Mouse (Mus musculus) left cerebral cortex, adult 18-20 months (tissue): Measurements from ENCODE around the gene Slc25a45. TPM values are rescaled to one million over a fixed set of nuclear protein-coding genes. Genes with fewer than 3 reads are reported as not detected.
"Not testable (repeated sequence)": the region's sequence is repeated elsewhere in the genome, so short reads cannot be mapped to it uniquely, and the experiment has no call there.

Experiments used
- DNase-seq, 2 experiments: peaks; one replicate each; pipeline ENCODE4 v3.0.0; 2021 to 2022; ENCODE audit warnings: low spot score in 2 of 2, mixed read lengths in 1 of 2
- total RNA-seq, 2 experiments: library from RNA; stranded (reverse); gene quantifications; 2 replicates each; pipeline ENCODE4 v1.2.3; 2021

Gene Slc25a45
- total RNA-seq, 2 experiments from 2014 or later = 2.3 to 3.2 TPM

DNA sequence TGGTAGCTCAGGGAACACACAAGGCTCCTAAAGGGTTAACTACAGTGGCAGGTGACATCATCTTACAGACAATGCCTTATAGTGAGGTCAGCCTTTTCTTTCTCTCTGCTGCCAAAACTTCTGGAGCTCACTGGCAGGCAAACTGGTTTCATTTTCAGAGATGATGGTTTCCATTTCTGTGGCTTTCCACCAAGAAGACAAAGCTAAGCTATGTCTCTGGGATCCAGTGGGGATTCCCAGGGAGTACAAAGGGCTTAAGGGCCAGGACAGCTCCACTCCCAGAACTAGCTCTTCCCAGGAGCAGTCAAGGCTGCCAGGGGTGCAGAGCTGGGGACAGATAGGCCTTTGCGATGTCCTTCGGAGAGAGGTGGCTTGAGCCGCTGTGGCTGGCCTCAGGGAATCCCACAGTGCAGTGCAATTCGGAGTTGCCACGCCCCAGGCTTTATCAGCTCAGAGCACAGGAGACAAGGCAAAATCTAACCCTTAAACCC is 26.1 kb upstream of the Slc25a45 start:
- no peak for DNase-seq

DNA sequence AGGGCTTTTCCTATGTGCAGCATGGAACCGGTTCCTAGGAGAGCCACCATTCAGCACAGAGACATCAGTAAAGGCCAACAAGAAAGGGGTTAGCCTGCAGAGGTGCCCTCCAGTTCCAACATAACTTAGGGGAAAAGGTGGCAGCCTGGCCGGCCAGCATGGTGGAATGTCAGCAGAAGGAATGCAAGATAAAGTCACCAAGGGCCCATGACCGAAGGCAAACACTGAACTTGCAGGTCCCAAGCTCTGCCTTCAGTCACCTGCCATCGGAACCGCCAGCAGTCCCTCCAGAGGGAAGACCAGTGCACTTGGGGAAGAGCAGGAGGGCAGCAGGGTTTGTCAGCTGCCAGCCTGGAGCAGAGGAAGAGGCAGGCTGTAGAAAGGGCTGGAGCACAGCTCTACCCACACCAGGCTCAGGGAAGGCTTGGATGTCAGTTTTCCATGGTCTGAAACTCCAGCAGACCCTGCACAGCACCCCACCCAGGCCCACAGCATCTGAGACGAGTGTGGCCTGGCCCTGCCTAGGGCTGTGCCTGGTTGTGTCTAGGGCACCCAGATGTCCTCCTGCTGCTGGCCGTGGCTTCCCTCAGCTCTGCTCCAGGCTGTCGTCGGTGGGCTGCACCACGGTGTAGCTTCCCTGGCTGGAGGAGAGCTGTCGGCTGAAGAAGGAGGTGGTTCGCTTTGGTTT is 25.4 kb upstream of the Slc25a45 start:
- no peak for DNase-seq

DNA sequence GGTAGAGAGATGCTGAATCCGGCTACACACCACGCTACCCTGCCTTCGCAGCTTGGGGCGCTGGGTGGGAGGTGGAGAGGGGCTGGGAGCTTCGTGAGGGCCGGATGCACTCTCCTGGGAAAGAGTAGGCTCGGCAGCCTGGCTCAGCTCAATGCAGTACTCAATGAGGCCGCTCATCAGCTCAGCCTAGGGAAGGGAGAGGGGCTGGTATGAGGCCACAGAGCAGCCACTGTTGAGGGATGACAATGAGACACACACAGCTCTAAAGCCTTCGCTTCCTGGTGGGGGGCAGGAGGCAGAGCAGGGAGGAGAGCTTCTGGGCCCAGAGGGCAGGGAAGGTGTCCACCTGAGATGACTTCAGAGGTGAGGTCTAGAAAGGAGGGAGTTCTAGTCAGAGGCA is 21.0 kb upstream of the Slc25a45 start:
- DNase-seq = no peak

DNA sequence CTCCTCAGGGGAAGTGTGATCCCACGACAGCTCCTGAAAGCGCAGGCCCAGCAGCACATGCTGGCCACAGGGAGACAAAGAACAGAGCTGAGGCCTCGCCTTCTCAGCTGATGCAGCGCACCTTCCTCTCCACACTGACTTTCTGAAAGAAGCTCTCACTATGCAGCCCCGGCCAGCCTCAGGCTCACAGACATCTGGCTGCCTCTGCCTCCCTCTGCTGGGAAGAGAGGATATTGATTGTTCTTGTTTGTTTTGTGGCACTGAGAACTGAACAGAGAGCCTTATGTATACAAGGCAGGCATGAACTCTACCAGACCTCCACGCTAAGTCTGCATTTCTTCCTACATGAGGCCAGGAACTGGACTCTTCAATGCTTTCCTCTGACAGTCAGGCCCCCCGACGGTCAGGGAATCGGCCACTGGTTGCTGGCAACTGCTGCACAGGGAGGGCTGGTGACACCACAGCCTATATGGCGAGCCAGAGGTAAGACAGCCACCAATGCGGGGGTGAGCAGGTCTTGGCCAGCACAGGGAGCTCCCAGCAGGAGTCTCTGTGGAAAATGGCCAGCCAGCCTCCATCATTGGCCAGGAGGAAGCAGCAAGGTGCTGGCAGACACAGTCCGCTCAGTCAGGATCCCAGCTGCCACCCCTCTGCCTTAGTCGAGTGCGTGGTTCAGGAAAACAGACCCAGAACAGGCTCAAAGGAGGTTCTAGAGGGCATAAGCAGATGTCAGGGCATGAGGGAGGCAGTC is 15.1 kb upstream of the Slc25a45 start:
- no peak for DNase-seq

DNA sequence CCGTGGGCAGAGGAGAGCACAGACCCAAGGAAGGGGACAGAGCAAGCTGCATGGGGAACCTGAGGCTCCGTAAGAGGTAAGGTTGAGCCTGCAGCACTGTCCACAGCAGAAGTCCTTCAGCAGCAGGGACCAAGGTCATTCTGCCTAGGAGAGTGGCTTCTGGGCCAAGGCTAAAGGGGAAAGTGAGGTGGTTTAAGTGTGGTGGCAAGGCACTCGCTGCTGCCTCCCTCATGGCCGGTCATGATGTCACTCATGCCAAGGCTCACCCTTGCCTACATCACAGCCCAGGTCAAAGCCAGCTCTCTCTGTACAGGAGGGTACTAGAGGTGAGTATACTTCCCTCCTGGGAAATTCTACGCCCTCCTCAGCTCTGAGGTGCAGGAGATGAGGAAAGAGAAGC is 13.8 kb upstream of the Slc25a45 start:
- no peak for DNase-seq

DNA sequence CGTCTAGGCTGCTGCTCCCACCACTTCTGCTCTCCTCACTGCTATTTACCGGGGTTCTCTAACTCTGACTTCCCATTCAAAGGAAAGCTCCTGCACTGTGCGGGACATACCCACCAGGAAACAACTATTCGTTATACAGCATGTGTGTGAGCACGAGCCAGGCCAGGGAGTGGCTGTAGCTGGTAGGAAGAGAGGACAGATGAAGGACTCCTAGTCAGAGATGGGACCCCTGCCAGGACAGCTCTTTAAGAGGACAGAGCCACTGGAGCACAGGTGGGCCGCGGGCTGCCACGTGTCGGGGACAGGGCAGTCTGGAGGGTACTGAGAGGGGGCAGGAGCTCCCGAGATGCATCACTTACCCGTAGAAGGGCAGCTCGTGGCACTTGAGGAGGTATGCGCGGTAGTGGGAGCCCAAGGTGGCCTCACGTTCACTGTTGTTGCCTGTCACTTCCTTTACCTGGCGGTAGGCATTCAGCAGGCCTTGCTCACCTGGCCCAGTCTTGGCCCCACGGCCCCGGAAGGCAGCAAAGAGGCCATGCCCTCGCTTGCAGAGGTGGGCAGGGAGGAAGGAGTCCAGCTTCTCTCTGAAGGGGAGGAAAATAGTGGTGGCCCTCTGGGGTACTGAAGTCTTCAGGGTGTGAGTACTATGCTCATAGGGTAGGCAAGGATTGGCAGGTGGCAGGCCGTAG is 12.8 kb upstream of the Slc25a45 start:
- no peak for DNase-seq

DNA sequence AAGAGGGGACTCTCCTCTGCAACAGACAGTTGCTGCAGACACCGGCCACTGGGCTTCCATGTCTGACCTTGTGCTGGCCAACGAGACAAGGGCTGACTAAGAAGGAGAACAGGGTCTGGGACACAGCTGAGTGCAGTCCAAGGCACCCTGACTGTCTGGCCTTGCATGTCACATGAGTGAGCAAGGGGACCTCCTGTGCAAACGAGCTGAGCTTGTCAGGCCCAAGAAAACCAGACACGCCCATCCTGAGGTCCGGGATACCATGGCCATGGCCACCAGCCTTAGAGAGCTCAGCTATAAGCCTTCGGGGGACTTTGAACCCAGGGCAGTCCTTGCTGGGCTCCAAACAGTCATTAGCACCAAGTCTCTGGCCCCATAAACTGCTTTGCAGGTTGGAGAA is 9.5 kb upstream of the Slc25a45 start:
- no peak for DNase-seq

DNA sequence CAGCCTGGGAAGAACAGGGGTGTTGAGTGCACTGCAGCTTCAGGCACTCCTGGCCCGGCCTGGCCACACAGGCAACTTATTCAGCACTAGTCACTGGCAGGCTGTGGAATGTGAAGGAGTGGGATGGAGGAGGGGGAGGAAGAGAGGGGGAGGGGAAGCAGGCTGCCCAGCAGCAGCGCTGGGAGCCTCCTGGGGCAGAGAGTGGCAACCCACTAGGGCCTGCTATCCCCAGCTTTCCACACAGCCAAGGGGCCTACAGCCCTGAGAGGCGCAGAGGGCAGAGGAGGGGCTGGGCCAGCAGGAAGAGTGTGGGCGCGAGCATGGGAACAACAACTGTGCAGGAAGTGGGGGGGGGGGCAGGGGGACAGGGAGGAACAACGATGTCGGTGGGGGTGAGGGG is 6.3 kb upstream of the Slc25a45 start:
- no peak for DNase-seq

DNA sequence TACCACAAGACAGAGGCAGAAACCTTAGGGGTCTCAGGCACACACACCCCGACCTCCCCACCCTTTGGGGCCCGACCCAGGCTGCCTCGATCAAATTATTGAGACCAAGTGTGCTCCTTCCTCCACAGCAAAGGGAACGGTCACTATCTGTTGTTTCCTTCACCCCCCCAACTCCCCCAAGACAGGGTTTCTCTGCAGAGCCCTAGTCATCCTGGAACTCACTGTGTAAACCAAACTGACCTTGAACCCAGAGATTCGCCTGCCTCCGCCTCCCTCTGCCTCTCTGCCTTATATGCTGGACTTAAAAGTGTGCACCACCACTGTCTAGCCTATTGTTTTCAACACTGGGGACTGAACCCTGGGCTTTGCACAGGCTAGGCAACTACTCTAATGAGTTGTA is 5.9 kb upstream of the Slc25a45 start:
- DNase-seq = no peak

DNA sequence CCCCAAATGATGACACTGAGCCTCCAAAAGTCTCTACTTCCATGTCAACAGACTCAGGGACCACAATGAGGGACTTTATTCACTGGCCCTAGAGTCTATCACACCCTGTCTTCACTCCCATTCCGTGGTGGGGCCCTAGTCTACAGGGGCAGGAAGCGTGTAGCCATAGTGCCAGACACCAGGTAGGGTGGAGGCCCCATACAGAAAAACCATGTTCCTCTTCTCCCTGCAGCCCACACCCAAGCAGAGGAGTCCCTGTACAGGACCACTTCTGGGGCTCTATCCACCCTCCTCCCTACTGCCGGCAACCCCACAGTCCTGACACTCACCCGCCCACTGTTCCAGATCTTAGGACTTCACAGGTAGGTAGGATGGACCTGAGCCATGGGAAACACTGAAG is 5.1 kb upstream of the Slc25a45 start:
- DNase-seq = no peak

DNA sequence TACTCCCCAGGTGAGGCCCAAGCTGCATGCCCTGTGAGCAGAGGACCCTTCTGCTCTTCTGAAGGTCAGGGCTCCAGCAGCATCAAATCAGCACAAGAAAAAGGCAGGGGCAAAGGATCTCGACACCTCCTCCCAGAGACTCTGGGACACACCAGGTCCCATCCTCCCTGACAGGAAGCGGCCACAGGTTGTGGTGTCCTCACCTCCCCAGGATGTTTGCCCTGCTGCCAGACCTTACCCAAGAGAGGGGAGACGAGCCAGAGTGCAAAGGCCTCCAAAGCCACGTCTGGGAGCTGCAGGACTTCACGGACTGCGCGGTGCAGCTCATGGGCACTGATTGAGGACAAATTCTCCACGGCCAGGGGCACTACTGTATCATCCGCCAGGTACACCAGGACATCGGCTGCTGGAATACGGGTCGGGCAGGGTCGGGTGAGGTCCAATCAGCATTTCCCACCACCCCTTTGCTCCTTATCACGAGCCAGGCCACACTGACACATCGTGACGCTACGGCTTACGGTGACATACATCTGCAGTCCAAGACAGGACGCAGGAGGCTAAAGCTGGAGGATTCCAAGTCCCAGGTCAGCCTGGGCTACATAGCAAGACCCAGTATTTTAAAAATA is 4.6 kb upstream of the Slc25a45 start:
- no peak for DNase-seq

DNA sequence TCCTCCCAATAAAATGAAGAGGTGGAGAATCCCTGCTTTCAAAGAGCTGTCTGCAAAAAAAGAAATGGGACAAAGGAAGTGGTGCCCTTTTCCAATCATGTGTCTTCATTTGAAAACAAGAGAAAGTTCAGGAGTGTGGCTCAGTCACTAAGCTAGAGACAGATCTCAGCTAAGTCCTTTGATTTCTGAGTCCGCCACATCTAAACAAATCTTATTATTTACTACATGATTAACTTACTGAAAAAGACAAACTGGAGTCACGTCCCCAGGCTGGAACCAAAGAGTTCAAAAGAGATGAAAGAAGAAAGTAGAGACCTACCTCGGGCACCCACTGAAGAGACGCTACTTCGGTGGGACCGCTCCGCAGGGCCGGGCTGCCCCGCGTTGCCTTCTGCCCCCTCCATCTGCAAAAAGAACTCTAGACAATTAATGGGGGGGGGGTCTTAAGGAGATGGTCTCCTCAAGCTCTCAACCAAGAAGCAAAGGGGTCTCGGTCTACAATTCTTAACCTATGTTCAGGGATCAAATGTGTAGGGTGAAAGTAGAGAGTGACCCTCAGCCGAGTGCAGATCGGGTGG is 3.1 kb upstream of the Slc25a45 start:
- no peak for DNase-seq

DNA sequence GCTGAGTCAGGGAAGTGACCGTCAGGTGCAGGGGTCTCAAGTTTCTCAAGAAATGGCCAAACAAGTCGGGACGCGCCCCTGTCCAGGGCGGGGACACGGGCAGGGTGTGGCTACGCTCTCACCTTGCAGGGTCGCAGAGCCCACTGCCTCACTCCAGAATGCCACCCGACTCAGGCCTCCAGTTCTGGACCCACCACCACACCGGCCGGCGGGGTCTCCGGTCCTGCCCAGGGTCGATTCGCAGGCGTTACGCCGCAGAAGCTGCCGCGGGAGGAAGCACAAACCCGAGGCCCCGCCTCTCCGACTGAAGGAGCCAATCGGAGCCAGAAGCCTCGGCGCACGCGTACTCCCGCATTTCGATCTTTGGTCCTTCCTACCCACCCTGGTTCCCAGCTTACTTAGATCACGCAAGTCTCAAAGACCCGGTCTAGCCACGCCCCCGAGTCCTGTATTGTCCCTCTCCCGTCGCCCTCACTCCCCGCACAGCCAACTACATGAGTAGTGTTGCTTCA is 2.6 kb upstream of the Slc25a45 start, which contains the start of gene Frmd8:
Frmd8 (minus strand) TSS at position 306 of the 512 bp plus-strand sequence.
- peak; percentile 89 to 94 for DNase-seq

DNA sequence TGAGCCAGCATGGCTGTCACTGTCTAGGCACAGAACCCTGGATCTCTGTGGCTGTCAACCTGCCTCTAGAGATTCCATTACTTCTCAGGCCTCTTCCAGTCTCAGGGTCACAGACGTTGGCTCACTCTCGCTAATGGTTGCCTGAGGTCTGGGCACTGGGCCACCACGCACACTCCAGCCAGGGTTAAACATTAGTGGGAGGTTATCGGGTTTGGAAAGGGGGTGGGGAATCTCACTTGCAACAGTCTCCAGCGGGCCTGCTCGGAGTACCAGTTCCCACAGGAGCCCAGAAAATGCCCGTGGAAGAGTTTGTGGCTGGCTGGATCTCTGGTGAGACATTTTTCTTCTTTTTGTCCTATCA is 734 bp downstream of the Slc25a45 start:
- no peak for DNase-seq

DNA sequence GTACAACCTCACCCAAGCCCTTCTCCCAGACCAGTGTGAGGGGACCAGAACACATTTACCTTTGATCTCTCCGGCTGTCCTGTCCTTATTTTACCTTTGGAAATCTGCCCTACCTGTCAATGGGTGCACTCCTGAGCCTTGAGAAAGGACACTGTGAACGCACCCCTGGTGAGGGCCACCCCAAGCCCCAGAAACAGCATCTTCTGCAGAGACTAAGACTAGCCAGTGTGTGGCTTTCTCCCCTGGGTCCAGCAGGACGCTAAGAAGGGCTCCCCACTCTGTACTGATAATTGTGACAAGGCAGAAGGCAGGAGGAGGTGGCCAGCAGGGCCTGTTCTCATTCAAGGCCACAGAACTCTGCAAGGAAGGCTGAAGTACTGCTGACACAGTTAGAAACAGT is 1.3 kb downstream of the Slc25a45 start:
- DNase-seq = no peak

DNA sequence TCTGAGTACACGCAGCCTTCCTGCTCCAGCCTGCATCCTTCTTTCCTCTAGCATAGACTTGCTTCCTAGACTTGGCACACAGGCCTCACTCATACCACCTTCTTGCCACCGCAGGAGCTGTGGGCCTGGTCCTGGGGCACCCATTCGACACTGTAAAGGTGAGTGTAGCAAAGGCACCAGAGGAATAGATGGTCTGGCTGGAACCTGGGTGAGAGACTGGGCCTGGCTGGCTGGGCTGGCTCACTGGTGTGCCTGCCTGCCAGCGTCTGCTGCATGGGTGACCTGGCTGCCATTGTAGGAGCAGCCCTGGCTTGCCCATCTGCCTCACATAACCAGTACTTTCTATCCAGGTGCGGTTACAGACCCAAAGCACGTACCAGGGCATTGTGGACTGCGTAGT is 2.1 kb downstream of the Slc25a45 start:
- no peak for DNase-seq

DNA sequence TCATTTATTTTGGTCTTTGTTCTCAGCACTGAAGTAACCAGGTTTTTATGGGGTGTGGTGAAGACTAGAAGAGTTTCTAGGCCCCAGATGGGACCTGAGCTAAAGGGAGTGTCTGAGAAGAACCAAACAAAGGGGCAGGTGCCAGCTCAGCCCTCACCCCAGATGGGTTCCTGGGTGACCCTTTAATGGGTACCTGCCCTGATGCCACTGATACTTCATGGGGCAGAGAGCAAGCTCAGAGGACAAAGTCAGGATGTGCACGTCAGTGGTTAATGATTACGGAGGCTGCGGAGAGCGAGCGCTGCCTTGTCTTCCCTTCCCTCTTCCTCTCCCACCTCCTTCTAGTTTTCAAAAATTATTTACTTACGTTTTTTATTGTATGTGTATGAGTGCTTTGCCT is 3.5 kb downstream of the Slc25a45 start:
- no peak for DNase-seq

DNA sequence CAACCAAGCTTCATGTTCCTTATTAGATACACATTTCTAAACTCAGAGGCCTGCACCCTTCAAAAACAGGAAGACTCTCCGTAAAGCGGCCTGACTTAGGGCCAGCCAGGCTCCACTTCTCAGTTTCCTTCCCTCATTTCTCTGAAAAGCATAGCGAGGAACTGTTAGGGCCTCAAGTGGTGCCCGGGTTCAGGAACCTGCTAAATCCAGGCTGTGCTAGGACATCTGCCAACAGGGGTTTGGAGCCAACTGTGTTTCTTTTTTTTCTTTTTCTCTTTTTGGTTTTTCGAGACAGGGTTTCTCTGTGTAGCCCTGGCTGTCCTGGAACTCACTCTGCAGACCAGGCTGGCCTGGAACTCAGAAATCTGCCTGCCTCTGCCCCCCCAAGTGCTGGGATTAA is 4.5 kb downstream of the Slc25a45 start:
- not testable (repeated sequence) for DNase-seq

DNA sequence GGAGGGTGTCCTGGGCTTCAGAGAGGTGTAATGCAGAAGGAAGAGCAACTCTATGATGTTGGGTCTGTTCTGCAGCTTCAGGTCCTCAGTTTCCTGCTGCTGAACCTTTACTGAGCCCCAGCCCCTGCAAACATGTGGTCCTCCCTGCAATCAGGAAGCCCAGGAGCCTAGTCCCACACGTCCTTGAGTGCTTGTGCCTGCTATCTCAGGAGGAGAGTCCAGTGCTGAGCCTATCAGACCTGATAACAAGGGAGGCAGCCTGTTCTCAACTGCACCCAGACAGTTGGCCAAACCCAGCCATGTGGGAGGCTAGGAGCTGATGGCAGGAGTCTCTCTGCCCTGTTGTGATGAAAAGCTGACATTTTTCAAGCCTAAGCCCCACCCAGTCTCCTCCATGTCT is 6.3 kb downstream of the Slc25a45 start:
- DNase-seq = no peak

DNA sequence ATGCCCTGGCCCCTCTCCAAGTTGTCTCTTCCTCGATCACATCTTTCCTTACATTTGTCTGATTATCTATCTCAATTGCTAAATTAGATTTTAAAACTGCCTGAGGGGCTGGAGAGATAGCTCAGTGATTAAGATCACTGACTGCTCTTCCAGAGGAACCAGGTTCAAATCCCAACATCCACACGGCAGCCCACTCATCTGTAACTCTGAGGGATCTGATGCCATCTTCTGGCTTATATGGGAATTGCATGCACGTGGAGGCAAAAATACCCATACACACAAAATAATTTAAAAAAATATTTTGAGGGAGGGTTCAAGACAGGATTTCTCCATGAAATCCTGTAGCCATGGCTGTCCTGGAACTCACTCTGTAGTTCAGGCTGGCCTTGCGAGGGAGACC is 8.2 kb downstream of the Slc25a45 start:
- no peak for DNase-seq

DNA sequence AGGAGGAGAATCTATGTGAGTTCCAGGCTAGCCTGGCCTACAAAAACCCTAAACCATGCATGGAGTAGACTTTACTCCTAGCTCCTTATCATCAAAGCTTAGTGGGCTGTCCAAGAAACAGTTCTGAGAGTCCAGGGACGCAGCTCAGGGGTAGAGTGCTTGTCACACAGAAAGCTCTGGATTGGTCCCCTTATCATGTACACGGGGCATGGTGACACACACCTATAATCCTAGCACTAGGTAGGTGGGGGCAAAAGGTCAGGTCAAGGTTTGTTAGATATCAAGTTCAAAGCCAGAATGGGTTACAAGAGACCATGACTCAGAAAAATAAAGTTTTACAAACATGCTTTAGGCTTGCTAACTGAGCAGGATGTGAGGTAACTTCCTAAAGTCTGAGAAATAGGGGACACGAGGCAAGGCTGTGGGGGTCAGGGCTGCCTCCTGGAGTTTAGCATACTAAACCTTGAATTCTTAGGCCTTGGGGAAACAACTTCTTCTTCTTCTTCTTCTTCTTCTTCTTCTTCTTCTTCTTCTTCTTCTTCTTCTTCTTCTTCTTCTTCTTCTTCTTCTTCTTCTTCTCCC is 9.7 kb downstream of the Slc25a45 start:
- no peak for DNase-seq
